Mouse (Mus musculus) splenic B cell, adult 2 months (primary cell): ENCODE results near the gene Abraxas1.

Experiments used
- DNase-seq: peaks from one replicate; pipeline ENCODE4 v3.0.0-alpha.2; 2011; ENCODE audit warnings: low read depth, low spot score
- H3K27me3 ChIP-seq: 2 replicates; pipeline ENCODE4 v1.6.1; 2012; ENCODE audit warnings: mild to moderate bottlenecking, low read length, moderate library complexity, mixed read lengths; ENCODE audit not compliant: control insufficient read depth, poor library complexity, insufficient read depth, severe bottlenecking
- H3K36me3 ChIP-seq: 2 replicates; pipeline ENCODE4 v1.6.1; 2012; ENCODE audit warnings: mild to moderate bottlenecking, low read length, moderate library complexity, mixed read lengths; ENCODE audit not compliant: control insufficient read depth, poor library complexity, insufficient read depth, severe bottlenecking

Gene Abraxas1

GRCm38 (mm10) chr5:100844485-100844884 is 23.7 kb upstream of the Abraxas1 start:
- DNase-seq = no peak
- Histone ChIP-seq H3K36me3 (peaks cover 1% of the 10 kb centered on the region; the same call in 1 of the 2 replicates), H3K27me3 (no peaks in the 10 kb centered on the region)

- H3K36me3 ChIP-seq = no peaks in the 10 kb centered on the region
- DNase-seq = no peak
- H3K27me3 ChIP-seq = no peaks in the 10 kb centered on the region
These were observed 17.1 kb upstream of the Abraxas1 start for GRCm38 (mm10) chr5:100837907-100838306.

GRCm38 (mm10) chr5:100835862-100836538 is 15.2 kb upstream of the Abraxas1 start:
- H3K27me3 ChIP-seq = no peaks in the 10 kb centered on the region
- no peak for DNase-seq
- no peaks in the 10 kb centered on the region for H3K36me3 ChIP-seq

- Histone ChIP-seq H3K27me3 (no peaks in the 10 kb centered on the region), H3K36me3 (no peaks in the 10 kb centered on the region)
- DNase-seq = no peak
These were observed 13.1 kb upstream of the Abraxas1 start for GRCm38 (mm10) chr5:100833841-100834240.

GRCm38 (mm10) chr5:100832680-100833079 is 11.9 kb upstream of the Abraxas1 start:
- Histone ChIP-seq H3K36me3 (no peaks in the 10 kb centered on the region), H3K27me3 (no peaks in the 10 kb centered on the region)
- DNase-seq = no peak

GRCm38 (mm10) chr5:100828701-100829100 is 7.9 kb upstream of the Abraxas1 start:
- Histone ChIP-seq H3K36me3 (no peaks in the 10 kb centered on the region), H3K27me3 (no peaks in the 10 kb centered on the region)
- no peak for DNase-seq

- Histone ChIP-seq H3K27me3 (no peaks in the 10 kb centered on the region), H3K36me3 (no peaks in the 10 kb centered on the region)
- DNase-seq = no peak
These were observed 5.8 kb upstream of the Abraxas1 start for GRCm38 (mm10) chr5:100826531-100826930.

GRCm38 (mm10) chr5:100825975-100826374 is 5.2 kb upstream of the Abraxas1 start:
- peak; percentile 72 for DNase-seq
- H3K27me3 ChIP-seq = no peaks in the 10 kb centered on the region

GRCm38 (mm10) chr5:100822826-100823225 is 2.1 kb upstream of the Abraxas1 start:
- Histone ChIP-seq H3K36me3 (no peaks in the 10 kb centered on the region), H3K27me3 (no peaks in the 10 kb centered on the region)
- no peak for DNase-seq

More at GRCm38 (mm10) chr5:100825975-100826374, 5.2 kb upstream of the Abraxas1 start:
- H3K36me3 ChIP-seq = no peaks in the 10 kb centered on the region

GRCm38 (mm10) chr5:100821375-100821774 is 610 bp upstream of the Abraxas1 start:
- H3K27me3 ChIP-seq = no peaks in the 10 kb centered on the region
- H3K36me3 ChIP-seq = no peaks in the 10 kb centered on the region
- DNase-seq = no peak

GRCm38 (mm10) chr5:100819568-100820480 is 941 bp downstream of the Abraxas1 start:
- H3K36me3 ChIP-seq = 0 out of 2 replicates have a peak, but pooled peaks cover 2% of the 10 kb centered on the region
- H3K27me3 ChIP-seq = no peaks in the 10 kb centered on the region
- peak; percentile 49 for DNase-seq

- Histone ChIP-seq H3K36me3 (0 out of 2 replicates have a peak, but pooled peaks cover 4% of the 10 kb centered on the region), H3K27me3 (no peaks in the 10 kb centered on the region)
- no peak for DNase-seq
These were observed 2.4 kb downstream of the Abraxas1 start for GRCm38 (mm10) chr5:100818341-100818740.

GRCm38 (mm10) chr5:100798165-100798860 is 22.5 kb downstream of the Abraxas1 start, which contains the start of the genes Helq and Mrps18c:
Helq (minus strand) TSS chr5:100798598.
Mrps18c (plus strand) TSS chr5:100798627.
- H3K36me3 ChIP-seq = peaks cover 6% of the 10 kb centered on the region; the same call in 1 of the 2 replicates
- no peaks in the 10 kb centered on the region for H3K27me3 ChIP-seq
- peak; percentile 82 for DNase-seq

GRCm38 (mm10) chr5:100794084-100794483 is 26.7 kb downstream of the Abraxas1 start:
- no peaks in the 10 kb centered on the region for H3K27me3 ChIP-seq
- peaks cover 6% of the 10 kb centered on the region for H3K36me3 ChIP-seq

More at GRCm38 (mm10) chr5:100794084-100794483, 26.7 kb downstream of the Abraxas1 start:
- peak; percentile 8 for DNase-seq
